Mouse (Mus musculus) gastrocnemius, postnatal 4 days (tissue): Measurements from ENCODE around the gene Creb3l2. TPM values are rescaled to one million over a fixed set of nuclear protein-coding genes. Genes with fewer than 3 reads are reported as not detected.
"Not testable (repeated sequence)": the region's sequence is repeated elsewhere in the genome, so short reads cannot be mapped to it uniquely, and the experiment has no call there.

Experiments used
- DNase-seq, 2 experiments: peaks; one replicate each; pipeline ENCODE4 v3.0.0; 2021 to 2022; ENCODE audit warnings: low spot score in 2 of 2, mixed read lengths in 2 of 2
- long read RNA-seq, 2 experiments: library from polyadenylated mRNA; stranded (forward); transcript quantifications; one replicate each; pipeline ENCODE4 v2.0.0; 2021
- total RNA-seq, 2 experiments: library from RNA; stranded (reverse); gene quantifications; 2 replicates each; pipeline ENCODE4 v1.2.3; 2021

The Creb3l2 gene
- 10 to 100 TPM; 35.6 to 37.4 TPM for total RNA-seq
- long read RNA-seq, experiment 1, full-length matches to known transcripts = 3 of 17 reads
- long read RNA-seq, experiment 1, partial matches to known transcripts = 1 of 17 reads
- long read RNA-seq, experiment 1, other reads (novel, unspliced or antisense) = 13 of 17 reads
- long read RNA-seq, experiment 2, full-length matches to known transcripts = 6 of 21 reads
- long read RNA-seq, experiment 2, partial matches to known transcripts = 0 of 21 reads
- long read RNA-seq, experiment 2, other reads (novel, unspliced or antisense) = 15 of 21 reads

DNA sequence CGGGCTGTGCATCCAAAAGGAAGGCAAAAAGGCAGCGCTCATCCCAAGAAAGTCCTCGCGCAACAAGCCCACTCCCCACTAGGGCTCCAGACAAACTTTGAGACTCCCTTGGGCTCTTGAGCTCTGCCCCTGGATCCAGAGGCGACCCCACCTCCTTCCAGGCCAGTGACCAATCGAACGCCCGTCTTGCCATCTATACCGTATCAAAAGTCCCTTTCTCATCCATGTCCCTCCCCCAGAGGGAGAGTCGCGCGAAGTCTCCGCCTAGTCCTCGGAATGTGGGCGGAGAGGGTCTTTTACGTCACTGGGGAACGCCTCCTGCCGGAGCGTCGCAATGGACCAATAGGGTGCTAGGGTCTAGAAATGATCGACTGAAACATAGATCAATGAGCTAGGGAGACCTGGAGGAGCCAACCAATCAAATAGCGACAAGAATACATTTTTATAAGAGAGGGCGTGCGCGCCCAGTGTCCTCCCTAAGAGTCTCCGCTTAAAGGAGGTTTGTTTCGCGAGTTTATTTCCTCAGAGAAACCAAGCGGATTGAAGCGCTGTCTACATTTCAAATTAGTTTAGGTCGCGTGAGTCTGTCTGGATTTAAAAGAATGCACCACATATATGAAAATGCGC lies at the start of gene Creb3l2:
TSS of gene Creb3l2 (minus strand) at position 106 of the 627 bp plus-strand sequence.
- DNase-seq = peak; percentile 75 to 93

DNA sequence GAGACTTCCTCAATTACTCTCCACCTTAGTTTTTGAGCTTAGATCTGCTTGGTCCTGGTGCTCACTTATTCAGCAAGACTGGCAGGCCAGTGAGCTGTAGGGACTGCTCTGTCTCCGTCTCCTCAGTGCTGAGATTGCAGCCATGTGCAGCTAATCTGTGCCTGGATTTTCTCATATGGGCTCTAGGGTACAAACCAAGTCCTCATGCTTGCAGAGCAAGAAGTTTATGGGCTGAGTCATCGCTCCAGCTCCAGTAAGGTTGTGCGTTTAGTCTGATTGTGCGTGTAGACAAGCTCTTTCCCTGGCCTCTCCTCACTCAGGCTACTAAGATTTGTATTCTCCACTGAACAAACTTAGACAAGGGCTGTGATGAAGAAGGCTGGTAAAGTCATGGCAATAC lies 44.6 kb upstream of the Creb3l2 start:
- DNase-seq = no peak

DNA sequence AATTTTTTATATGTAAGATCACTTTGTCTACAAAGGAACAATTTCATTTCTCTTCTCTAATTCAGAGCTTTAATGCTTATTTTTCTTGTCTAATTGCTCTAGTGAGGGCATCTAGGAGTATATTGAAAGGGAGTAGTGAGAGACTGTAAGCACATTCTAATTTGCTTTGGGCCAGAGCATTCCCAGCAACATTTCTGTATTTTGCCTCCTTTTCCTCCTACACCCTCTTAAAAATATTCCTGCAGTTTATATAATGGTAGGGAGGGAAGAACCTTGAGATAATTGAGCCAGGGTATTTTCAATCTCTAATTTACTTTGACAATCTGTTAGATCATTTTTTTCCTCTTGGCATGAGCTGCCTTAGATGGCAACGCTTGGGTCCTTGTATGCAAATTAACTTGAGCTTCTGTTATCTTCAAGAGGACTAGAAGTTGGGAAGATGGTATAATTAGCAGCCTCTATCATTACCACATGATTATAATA lies 42.7 kb upstream of the Creb3l2 start:
- DNase-seq = no peak

DNA sequence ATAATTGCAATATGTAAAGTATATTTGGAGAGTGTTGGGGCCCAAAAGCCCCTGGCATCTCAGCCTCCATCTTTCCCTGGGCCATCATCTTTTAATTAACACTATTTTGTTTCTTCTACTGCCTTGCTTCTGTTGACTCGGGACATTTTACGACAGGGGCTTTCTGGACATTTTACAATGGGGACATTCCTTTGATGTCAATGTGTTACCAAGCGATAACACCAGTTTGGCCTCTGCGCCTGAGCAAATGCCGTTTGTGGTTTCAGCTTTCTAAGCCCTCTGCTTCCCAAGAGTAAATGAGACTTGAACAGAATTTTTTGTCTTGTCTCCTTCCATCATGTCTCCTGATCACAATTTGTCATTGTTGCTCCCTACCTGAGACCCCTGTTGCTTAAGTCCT lies 41.3 kb upstream of the Creb3l2 start:
- no peak for DNase-seq

DNA sequence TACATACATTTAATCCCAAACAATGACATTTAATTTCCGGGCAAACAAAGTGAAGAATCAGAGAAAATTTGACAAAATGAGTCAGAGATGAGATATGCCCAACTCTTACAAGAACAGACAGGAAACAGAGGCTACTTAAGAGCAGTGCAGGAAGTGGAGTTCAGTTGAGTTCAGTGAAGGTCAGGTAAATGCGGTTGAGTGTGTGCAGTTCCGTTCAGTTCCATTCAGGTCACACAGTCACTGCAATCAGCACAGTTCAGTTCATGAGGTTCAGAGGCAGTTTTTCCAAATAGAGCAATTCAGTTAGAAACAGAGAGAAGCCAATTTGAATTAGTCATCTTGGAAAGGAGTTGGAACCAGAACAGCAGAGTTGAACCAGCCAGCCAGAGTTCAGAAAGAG lies 39.2 kb upstream of the Creb3l2 start:
- DNase-seq = no peak

DNA sequence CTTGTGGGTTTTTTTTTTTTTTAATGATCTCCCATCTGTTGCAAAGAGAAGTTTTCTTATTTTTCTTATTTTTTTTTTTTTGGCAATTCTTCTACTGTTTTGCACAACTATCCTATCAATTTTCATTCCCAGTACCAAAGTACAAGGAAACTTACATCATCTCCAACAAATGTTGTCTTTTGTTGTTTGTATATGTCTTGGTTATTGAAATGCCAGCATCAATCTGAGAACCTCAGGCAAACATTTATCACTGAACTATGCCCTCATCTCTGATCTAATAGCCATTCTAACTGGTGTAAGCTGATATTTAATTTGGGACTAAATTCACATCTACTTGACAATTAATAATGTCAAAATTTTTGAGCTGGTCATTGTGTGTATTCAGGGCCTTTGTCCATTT lies 38.1 kb upstream of the Creb3l2 start:
- DNase-seq = no peak

DNA sequence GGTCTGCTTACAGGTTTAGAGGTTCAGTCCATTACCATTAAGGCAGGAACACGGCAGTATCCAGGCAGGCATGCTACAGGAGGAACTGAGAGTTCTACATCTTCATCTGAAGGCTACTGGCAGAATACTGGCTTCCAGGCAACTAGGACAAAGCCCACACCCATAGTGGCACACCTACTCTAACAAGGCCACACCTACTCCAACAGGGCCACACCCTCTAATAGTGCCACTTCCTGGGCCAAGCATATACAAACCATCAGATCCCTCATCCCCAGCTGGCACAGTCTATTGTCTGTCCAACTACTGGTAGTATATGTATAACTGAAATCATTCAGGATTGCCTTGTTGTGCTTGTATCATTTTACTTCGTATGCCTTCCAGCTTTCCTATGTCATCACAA lies 36.5 kb upstream of the Creb3l2 start:
- no peak for DNase-seq

DNA sequence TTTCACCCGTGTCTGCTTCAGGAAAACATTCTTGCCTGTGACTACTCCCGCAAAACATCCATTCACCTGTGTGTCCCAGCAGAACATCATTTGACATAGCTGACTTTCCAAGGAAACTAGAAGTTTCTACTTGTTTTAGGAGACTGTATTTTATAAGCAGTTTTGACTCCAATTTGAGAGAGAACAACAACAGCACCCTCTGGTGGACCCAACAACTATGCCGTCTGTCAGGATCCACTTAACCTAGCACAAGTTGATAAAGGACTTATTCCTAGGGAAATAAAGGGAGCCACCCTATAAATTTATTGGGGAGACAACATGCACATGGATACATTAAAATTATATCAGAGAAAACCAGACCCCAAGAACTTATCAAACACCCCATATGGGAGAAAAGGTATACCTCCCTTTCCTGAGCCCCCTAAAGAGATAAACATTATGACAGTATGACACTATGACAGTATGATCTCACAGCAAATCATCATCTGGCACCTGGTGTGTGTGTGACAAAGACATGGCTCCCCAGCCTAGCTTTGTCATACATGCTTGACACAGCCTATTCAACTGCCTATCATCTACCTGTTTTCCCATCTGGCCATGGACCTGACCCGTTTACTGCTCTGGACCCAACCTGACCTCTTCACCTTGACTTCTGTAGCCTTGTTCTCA lies 31.9 kb upstream of the Creb3l2 start:
- peak in 1 of 2 experiments; percentile 20 for DNase-seq

DNA sequence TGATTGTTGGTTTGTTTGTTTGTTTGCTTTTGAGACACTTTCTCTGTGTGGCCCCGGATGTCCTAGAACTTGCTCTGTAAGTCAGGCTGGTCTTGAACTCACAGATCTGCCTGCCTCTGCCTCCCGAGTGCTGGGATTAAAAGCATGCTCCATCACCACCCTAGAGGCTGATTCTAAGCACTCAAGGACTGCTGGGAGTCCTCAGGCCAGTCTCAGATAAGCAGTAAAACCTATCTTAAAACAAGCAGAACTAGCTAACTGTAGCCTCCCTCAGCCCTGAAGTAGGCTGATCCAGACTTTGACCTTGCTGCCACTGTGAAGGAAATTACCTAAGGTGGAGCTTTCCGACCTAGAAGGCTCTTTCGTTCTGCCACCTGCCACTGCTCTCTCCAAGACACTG lies 28.3 kb upstream of the Creb3l2 start:
- no peak for DNase-seq

DNA sequence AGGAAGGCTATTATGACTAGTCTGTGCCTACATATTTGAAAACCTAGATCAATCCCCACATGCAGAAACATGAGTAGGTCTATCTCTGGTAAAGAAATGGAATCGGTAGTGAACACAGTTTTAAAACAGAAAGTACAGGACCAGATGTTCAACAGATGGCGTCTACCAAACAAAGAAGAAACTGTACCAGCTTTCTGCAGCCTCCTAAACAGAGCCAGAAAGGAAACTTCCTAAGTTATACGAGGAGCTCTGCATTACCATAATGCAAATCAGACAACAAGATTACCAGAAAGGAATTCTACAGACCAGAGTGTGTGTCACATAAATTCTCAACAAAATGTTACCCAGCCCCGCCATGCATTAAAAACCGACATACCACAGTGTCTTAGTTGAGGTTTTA lies 23.9 kb upstream of the Creb3l2 start:
- no peak for DNase-seq

DNA sequence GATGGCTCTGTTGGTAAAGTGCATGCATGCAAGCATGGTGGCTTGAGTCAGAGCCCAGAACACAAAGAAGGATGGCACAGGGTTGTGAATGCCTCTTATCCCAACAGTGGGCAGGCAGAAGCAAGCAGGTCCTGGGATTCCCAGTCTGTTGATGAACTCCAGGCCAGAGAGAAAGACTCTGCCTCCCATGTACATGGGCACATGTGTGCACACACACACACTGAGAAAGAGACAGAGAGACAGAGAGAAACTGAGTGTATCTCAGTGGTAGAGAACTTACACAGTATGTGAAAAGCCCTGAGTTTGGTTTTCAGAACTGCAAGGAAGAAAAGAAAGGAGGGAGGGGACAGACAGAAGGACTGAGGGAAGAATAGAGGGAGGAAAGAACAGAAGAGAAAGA lies 23.4 kb upstream of the Creb3l2 start:
- DNase-seq = no peak

DNA sequence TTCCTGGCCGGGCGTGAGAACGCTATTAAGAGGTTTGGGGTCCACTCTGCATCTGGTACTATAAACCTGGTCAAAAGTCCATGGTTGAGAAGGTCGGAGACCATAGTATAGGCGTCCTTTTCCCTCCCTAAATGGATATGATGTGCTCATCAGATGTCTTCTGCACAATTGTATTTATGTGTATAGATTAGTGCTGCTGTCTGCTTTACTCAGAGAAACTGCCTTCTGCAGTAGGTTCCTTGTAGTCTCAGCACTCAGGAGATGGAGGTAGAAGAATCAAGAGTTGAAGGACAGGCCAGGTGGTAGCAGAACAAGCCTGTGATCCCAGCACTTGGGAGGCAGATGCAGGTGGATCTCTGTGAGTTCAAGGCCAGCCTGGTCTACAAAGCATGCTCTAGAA lies 22.6 kb upstream of the Creb3l2 start:
- DNase-seq = no peak

DNA sequence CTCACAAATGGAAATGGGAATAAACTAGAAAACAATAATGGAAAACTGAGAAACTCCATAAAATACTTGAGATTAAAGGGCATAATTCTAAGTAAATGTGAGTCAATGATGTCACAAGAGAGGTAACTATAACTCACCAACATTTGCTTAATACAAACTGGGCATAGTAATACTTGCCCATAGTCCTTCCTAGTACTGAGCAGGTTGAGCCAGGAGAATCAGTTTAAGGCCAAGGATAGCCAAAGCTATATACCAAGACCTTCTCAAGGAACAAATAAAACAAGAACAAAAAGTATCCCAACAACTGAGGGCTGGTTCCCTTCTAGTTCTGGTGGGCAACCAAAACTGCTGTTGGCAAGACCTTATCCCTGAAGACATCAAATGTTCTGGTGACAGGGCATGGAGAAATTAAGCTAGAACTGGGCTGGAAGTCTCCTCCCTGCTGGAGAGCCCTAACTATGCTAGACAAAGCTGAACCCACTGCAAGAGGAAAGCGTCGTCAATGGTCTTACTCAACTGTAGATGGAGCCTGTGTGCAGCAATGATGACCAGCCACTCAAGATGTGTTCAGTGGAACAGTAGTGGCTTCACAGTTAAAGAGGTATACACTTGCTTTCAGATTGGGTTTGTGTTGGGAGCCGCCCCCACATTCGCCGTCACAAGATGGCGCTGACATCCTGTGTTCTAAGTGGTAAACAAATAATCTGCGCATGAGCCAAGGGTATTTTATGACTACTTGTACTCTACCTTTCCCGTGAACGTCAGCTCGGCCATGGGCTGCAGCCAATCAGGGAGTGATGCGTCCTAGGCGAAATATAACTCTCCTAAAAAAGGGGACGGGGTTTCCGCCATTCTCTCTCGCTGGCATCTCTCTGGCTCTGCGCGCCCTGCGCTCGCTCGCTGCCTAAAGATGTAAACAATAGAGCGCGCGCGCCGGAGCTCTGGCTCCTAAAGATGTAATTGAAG lies 21.9 kb upstream of the Creb3l2 start:
- peak in 1 of 2 experiments; percentile 14 for DNase-seq

DNA sequence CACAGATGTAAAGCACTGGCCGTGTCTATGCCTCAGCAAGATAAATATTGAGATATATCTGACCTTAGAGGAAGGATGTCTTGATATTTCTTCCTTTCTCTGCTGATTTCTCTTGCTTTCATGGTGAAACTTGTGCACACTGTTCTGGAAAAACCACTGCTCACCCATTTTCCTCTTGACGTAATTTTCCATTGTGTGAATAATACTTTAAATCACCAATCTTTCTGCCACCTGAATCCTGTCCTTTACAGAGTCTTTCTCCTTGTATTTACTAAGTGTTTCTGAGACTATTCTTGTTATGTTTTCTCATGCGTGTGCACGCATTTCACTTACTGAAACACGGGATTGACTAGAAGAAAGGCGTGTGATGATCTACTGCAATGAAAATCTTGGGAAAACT lies 18.7 kb upstream of the Creb3l2 start:
- no peak for DNase-seq

DNA sequence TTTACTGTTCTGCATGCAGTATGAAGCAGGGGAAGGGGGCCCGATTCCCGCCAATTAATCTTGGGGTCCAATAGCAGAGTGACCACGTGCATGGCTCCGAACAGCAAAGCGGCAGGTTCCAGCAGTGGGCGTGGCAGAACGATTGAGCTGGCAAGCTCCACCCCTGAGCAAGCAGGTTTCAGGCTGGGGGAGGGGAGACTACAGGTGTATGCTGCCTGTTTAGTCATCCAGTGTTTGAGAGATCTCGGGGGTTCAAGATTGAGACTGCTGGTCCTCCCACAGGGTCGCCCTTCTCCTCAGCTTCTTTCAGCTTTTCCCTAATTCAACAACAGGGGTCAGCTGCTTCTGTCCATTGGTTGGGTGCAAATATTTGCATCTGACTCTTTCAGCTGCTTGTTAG lies 17.7 kb upstream of the Creb3l2 start:
- not testable (repeated sequence) for DNase-seq

DNA sequence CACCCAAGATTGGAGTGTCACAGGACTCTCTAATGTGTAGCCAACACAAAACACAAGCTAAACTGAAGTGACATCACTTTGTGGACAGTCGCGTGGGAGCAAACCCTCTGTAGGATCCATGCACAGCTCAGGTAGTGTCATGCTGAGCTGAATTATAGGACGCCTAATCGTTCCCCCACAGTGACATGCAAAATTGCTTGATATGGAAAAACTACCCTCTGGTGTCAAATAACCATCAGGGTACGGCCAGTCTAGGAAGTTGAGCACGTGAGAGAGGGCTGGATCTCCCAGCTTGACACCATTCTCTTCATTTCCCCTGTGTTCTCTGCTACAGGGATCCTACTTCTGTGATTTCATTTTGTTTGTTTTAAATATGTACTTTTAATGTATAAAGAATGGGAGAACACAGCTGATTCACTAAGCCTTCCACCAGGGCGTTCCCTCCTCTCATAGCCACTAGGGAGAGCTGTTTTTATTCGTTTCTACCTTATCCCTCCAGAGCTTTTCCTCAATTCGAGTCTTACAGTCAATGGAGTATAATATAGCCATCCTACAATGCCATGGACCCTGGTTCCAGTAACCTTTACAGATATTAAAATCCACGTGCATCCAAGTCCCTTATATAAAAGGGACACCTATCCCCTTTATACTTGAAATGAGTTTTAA lies 16.2 kb upstream of the Creb3l2 start:
- DNase-seq = no peak

DNA sequence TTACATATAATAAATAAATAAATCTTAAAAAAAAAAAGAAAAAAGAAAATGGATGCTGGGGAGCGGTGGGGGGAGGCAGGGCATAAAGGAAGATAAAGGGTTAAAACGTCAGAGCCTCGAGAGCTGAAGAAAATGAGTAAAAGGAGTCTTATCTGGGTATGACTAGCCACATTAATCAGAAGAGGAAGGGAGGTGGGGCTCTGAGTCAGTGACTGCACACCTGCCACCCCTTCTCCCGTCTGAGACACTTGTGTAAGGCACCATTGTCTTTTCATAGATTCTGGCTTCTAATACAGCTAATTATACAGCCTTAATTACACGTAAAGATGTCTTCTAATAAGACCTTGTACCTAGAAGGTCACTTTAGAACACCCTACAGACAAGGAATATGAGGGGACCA lies 13.6 kb upstream of the Creb3l2 start:
- DNase-seq = no peak

DNA sequence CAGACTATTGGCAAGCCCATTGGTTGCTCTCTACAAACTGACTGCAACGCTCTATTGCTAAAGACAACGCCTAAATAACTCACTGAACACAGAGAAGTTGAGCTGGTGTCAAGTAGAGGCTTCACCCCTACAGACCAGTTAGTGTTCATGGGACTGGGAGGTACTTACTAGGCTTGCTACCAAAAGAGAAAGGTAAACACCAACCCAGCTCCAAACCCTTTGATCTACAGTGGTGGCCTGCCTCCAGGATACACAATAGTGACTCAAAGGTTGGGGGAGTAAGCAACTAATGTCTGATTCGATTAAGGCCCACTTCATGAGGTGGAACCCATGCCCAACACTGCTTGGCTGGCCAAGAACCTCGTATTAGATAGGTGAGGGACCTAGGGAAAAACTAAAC lies 11.1 kb upstream of the Creb3l2 start:
- no peak for DNase-seq

DNA sequence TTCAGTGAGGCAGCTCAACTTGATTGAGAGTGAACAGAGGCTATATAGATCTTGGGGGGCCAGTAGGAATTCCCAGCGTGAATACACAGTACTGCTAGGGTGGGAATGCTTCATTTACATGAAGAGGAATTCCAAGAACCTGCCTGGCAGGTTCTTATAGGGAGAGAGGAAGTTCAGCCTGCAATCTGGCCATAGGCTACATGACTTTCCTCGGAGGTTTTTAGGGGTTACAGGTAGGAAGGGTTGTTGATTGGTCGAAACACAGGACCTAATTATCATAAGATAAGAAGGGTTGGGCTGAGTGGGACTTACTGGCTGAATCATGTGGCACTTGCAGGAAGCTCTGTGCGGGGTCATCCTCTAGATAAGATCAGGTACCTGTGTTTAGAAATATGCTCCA lies 9.7 kb upstream of the Creb3l2 start:
- no peak for DNase-seq

DNA sequence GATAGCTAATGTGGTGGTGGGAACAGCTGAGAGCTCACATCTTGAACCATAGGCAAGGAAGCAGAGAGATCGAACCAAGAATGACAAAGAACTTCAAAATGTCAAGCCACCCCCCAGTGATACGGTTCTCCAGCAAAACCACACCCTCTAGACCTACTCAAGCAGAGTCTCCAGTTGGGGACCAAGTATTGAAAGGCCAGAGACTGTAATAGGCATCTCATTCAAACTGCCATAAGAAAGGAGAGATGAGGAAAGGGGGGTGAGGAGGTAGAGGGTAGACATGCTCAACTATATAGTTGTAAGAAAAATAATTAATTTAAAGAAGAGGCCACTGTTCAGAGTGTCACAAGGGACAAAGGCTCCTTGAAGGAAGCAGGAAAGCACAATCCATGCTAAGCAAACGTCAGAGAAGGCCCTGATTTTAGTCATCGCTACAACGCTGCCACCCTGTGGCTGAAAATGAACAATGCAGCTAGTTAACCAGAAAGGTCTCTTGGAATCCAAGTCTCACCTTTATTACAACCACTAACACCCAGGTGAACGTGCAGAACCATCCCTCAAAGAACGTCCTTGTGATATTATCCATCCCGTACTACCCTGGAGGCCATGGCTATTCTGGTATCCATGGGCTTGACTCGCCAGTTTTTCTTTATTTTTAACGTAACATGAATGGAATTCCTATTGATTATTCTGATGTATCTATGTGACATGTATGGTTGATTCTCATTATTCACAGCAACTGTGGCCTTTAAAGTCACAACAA lies 5.9 kb upstream of the Creb3l2 start:
- DNase-seq = peak in 1 of 2 experiments; percentile 55
